Mouse (Mus musculus): ENCODE measurements at regions not wholly inside any gene's neighbourhood (a gene's known extent, or its start where the extent isn't known, plus 50 kb on each side); places are given as distances from the start of the nearest gene placed in this dataset.
"Not testable (repeated sequence)": the region's sequence is repeated elsewhere in the genome, so short reads cannot be mapped to it uniquely, and the experiment has no call there.

- DNase-seq, result no peak
Measured at GRCm38 (mm10) chr3:53792541-53792940, 52.3 kb upstream of the Gm10985 start.

- no peak for DNase-seq
Measured at GRCm38 (mm10) chr3:53789706-53790105, 55.2 kb upstream of the Gm10985 start.

- no peak for DNase-seq
Measured at GRCm38 (mm10) chr3:53785201-53785600, 59.7 kb upstream of the Gm10985 start.

GRCm38 (mm10) chr3:53776668-53777067 lies 68.2 kb upstream of the Gm10985 start:
- no peak for DNase-seq

- DNase-seq, result no peak
Measured at GRCm38 (mm10) chr3:53767601-53768000, 77.3 kb upstream of the Gm10985 start.

- DNase-seq, result no peak
Measured at GRCm38 (mm10) chr3:53763981-53764380, 80.9 kb upstream of the Gm10985 start.

GRCm38 (mm10) chr3:53761514-53762075 lies 83.3 kb upstream of the Gm10985 start:
- no peak for DNase-seq

GRCm38 (mm10) chr3:53756115-53756853 lies 88.6 kb upstream of the Gm10985 start:
- DNase-seq, result no peak

GRCm38 (mm10) chr3:53737161-53737560 lies 80.0 kb upstream of the Frem2 start:
- no peak for DNase-seq

- DNase-seq, result not testable (repeated sequence)
Measured at GRCm38 (mm10) chr3:53735607-53736006, 78.5 kb upstream of the Frem2 start.

GRCm38 (mm10) chr3:53735147-53735546 lies 78.0 kb upstream of the Frem2 start:
- DNase-seq, result peak; percentile 31

GRCm38 (mm10) chr3:53730440-53730839 lies 73.3 kb upstream of the Frem2 start:
- DNase-seq, result no peak

- DNase-seq, result peak; percentile 58
Measured at GRCm38 (mm10) chr3:53729810-53730209, 72.7 kb upstream of the Frem2 start.

GRCm38 (mm10) chr3:53729131-53729530 lies 72.0 kb upstream of the Frem2 start:
- no peak for DNase-seq

- DNase-seq, result peak; percentile 11
Measured at GRCm38 (mm10) chr3:53727737-53728136, 70.6 kb upstream of the Frem2 start.

- no peak for DNase-seq
Measured at GRCm38 (mm10) chr3:53707101-53707500, 49.9 kb upstream of the Frem2 start.

All from right cerebral cortex, postnatal 14 days (tissue).